Mouse (Mus musculus) adrenal gland, postnatal 4 days (tissue): Measurements from ENCODE around the gene Rad17. TPM values are rescaled to one million over a fixed set of nuclear protein-coding genes. Genes with fewer than 3 reads are reported as not detected.

Source experiments
- DNase-seq, 2 experiments: peaks; one replicate each; pipeline ENCODE4 v3.0.0; 2021 to 2022; ENCODE audit warnings: low spot score in 2 of 2, mixed read lengths in 2 of 2
- long read RNA-seq, 2 experiments: library from polyadenylated mRNA; stranded (forward); transcript quantifications; one replicate each; pipeline ENCODE4 v2.0.0; 2021
- total RNA-seq, 2 experiments: library from RNA; stranded (reverse); gene quantifications; 2 replicates each; pipeline ENCODE4 v1.2.3; 2021

The Rad17 gene
- total RNA-seq: 10 to 100 TPM; 21.6 to 22.0 TPM
- long read RNA-seq, experiment 1, transcript Rad17-202 (17 exons, 2,392 nt): major isoform, 11 of 12 reads
- long read RNA-seq, experiment 1, partial matches to known transcripts: 0 of 12 reads
- long read RNA-seq, experiment 1, other reads (novel, unspliced or antisense): 1 of 12 reads
- long read RNA-seq, experiment 2, transcript Rad17-202 (17 exons, 2,392 nt): major isoform, 43 of 56 reads
- long read RNA-seq, experiment 2, partial matches to known transcripts: 3 of 56 reads
- long read RNA-seq, experiment 2, other reads (novel, unspliced or antisense): 7 of 56 reads

- peak; percentile 83 to 87 for DNase-seq
Observed at GRCm38 (mm10) chr13:100650550-100651438, at the start of gene Rad17, which contains the start of gene Ak6. TSS of gene Rad17 (minus strand) at chr13:100651051. TSS of gene Ak6 (plus strand) at chr13:100650979.

GRCm38 (mm10) chr13:100698866-100699265 lies 48.0 kb upstream of the Rad17 start:
- DNase-seq: no peak

GRCm38 (mm10) chr13:100697541-100697940 lies 46.7 kb upstream of the Rad17 start:
- DNase-seq: no peak

- no peak for DNase-seq
Observed at GRCm38 (mm10) chr13:100687513-100687912, 36.7 kb upstream of the Rad17 start.

GRCm38 (mm10) chr13:100684355-100684754 lies 33.5 kb upstream of the Rad17 start:
- DNase-seq: no peak

- no peak for DNase-seq
Observed at GRCm38 (mm10) chr13:100682837-100683236, 32.0 kb upstream of the Rad17 start.

GRCm38 (mm10) chr13:100681615-100682014 lies 30.8 kb upstream of the Rad17 start:
- no peak for DNase-seq

GRCm38 (mm10) chr13:100675936-100676635 lies 25.2 kb upstream of the Rad17 start:
- DNase-seq: no peak

GRCm38 (mm10) chr13:100670181-100670741 lies 19.4 kb upstream of the Rad17 start:
- no peak for DNase-seq

- DNase-seq: peak in 1 of 2 experiments; percentile 25
Observed at GRCm38 (mm10) chr13:100669291-100670022, 18.6 kb upstream of the Rad17 start, which contains the start of gene Ccdc125. TSS of gene Ccdc125 (plus strand) at chr13:100669717.

GRCm38 (mm10) chr13:100659864-100660456 lies 9.1 kb upstream of the Rad17 start:
- DNase-seq: peak in 1 of 2 experiments; percentile 27

GRCm38 (mm10) chr13:100658091-100658490 lies 7.2 kb upstream of the Rad17 start:
- DNase-seq: no peak

- DNase-seq: no peak
Observed at GRCm38 (mm10) chr13:100651439-100652186, 762 bp upstream of the Rad17 start, which contains the start of gene Taf9. TSS of gene Taf9 (plus strand) at chr13:100651579.

GRCm38 (mm10) chr13:100648223-100648622 lies 2.6 kb downstream of the Rad17 start:
- no peak for DNase-seq

- no peak for DNase-seq
Observed at GRCm38 (mm10) chr13:100642471-100643209, 8.2 kb downstream of the Rad17 start.

GRCm38 (mm10) chr13:100634106-100634691 lies 16.7 kb downstream of the Rad17 start:
- DNase-seq: no peak

- no peak for DNase-seq
Observed at GRCm38 (mm10) chr13:100622241-100622640, 28.6 kb downstream of the Rad17 start.

GRCm38 (mm10) chr13:100617583-100617982 lies 33.3 kb downstream of the Rad17 start:
- DNase-seq: no peak
